Mouse (Mus musculus) fat pad, adult 2 months (tissue): ENCODE data around the gene Eps8.

Source experiments
- DNase-seq: peaks from one replicate; pipeline ENCODE4 v3.0.0-alpha.2; 2011; ENCODE audit warnings: low read depth, low spot score; ENCODE audit errors: extremely low read depth

Gene Eps8

GRCm38 (mm10) chr6:137437902-137438580, 216.6 kb downstream of the Eps8 start:
- no peak for DNase-seq

DNA sequence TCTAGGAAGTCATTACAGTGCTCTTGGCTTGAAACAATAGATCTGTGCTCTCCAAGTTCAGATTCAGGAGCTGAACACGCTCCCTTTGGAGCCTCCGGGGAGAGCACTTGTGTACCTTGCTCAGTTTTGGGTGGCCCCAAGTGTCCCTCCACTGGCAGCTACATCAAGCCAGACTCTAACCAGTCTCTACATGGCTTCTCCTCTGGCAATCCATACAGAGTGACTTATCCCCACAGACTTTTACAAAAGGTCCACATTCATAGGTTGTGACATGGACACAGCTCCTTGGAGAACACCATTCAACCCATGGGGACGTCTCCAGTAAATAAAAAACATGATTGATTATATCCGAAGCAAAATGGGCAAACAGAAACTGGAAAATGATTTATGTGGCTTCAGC, 217.2 kb downstream of the Eps8 start:
- no peak for DNase-seq

DNA sequence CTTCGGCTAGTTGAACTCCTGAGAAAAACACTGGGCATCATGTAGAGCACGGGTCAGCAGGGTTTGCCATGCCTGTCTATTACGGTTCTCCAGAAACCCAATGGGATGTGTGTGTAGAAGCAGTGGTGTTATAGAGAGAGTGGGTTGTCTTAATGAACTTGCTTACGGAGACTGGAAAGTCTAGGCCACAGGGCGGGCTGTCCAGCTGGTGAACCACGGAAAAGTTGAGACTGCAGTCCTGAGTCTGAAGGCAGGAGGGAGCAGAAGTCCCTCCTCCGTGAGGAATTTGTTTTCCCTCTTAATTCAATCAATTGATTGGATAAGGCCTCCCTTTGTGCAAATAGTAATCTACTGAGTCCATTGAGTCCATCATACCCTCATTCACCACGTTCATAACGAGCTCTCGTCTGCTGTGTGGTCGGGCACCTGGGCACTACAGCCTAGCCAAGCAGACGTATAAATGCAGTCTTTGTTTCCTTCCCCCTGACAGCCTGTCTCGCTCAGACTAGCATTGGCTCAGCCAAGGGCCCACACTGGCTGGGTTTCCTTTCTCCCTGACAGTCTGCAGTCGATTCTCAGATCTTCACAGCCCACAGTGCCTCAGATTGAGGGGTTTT, 221.0 kb downstream of the Eps8 start:
- no peak for DNase-seq
